Mouse (Mus musculus) cerebellum, postnatal 4 days (tissue): Measurements from ENCODE around the gene Oxld1.
A peak's percentile ranks its signal among the peaks of the same experiment; 100 is the strongest.

Experiments used
- DNase-seq, 2 experiments: peaks; one replicate each; pipeline ENCODE4 v3.0.0; 2022; ENCODE audit warnings: low spot score in 2 of 2, mixed read lengths in 1 of 2

The Oxld1 gene

GRCm38 (mm10) chr11:120457772-120458751 lies at the start of gene Oxld1, which contains the start of gene Ccdc137:
Gene Oxld1, minus strand, starts transcription at chr11:120458068.
Gene Ccdc137, plus strand, starts transcription at chr11:120458115.
- peak; percentile 51 to 72 for DNase-seq

- no peak for DNase-seq
Measured at GRCm38 (mm10) chr11:120506899-120507298, 49.0 kb upstream of the Oxld1 start.

- no peak for DNase-seq
Measured at GRCm38 (mm10) chr11:120505661-120506060, 47.8 kb upstream of the Oxld1 start.

GRCm38 (mm10) chr11:120501701-120502100 lies 43.8 kb upstream of the Oxld1 start:
- no peak for DNase-seq

GRCm38 (mm10) chr11:120501018-120501417 lies 43.1 kb upstream of the Oxld1 start:
- DNase-seq: no peak

- DNase-seq: no peak
Measured at GRCm38 (mm10) chr11:120500357-120500756, 42.5 kb upstream of the Oxld1 start.

GRCm38 (mm10) chr11:120499894-120500293 lies 42.0 kb upstream of the Oxld1 start:
- DNase-seq: no peak

- no peak for DNase-seq
Measured at GRCm38 (mm10) chr11:120498891-120499290, 41.0 kb upstream of the Oxld1 start.

GRCm38 (mm10) chr11:120498226-120498625 lies 40.4 kb upstream of the Oxld1 start:
- no peak for DNase-seq

GRCm38 (mm10) chr11:120497436-120497835 lies 39.6 kb upstream of the Oxld1 start:
- DNase-seq: no peak

- no peak for DNase-seq
Measured at GRCm38 (mm10) chr11:120493911-120494310, 36.0 kb upstream of the Oxld1 start.

GRCm38 (mm10) chr11:120493351-120493750 lies 35.5 kb upstream of the Oxld1 start:
- DNase-seq: no peak

GRCm38 (mm10) chr11:120492878-120493203 lies 35.0 kb upstream of the Oxld1 start:
- no peak for DNase-seq

GRCm38 (mm10) chr11:120492024-120492877 lies 34.4 kb upstream of the Oxld1 start:
- DNase-seq: peak in 1 of 2 experiments; percentile 29

- DNase-seq: peak; percentile 67 to 82
Measured at GRCm38 (mm10) chr11:120491317-120492023, 33.6 kb upstream of the Oxld1 start, which contains the start of gene Slc25a10. Gene Slc25a10, plus strand, starts transcription at chr11:120491840.

- DNase-seq: no peak
Measured at GRCm38 (mm10) chr11:120490291-120491046, 32.6 kb upstream of the Oxld1 start.

GRCm38 (mm10) chr11:120489054-120489761 lies 31.3 kb upstream of the Oxld1 start:
- DNase-seq: peak in 1 of 2 experiments; percentile 57

- no peak for DNase-seq
Measured at GRCm38 (mm10) chr11:120488516-120488915, 30.6 kb upstream of the Oxld1 start.

- no peak for DNase-seq
Measured at GRCm38 (mm10) chr11:120485251-120485650, 27.4 kb upstream of the Oxld1 start.
